Mouse (Mus musculus): ENCODE measurements around the gene Ap2a2. TPM values are rescaled to one million over a fixed set of nuclear protein-coding genes. Genes with fewer than 3 reads are reported as not detected.

Ap2a2 gene
- polyA plus RNA-seq, 2 experiments, result 39.5 to 71.6 TPM

- Histone ChIP-seq H3K36me3 (ENCODE audit: control insufficient read depth, insufficient read depth, low read length) (peaks cover 77% of the 10 kb centered on the region), H3K4me2 (replicated peaks; ENCODE audit: low read depth, low read length, severe bottlenecking) (no peak overlapping the region), H3K4me3 (replicated peaks; ENCODE audit: low read length) (no peak overlapping the region), H3K9ac (ENCODE audit: low read depth, low read length, severe bottlenecking) (no peak overlapping the region), H3K4me1 (ENCODE audit: control insufficient read depth, insufficient read depth, low read length) (no peaks in the 10 kb centered on the region), H3K9me3 (ENCODE audit: control insufficient read depth, low read length) (no peaks in the 10 kb centered on the region), H3K27ac (replicated peaks; ENCODE audit: low read depth, low read length) (no peak overlapping the region), H3K27me3 (ENCODE audit: control insufficient read depth, insufficient read depth, low read length) (no peaks in the 10 kb centered on the region)
- TF ChIP-seq POLR2A (IDR thresholded peaks at IDR 0.05; ENCODE audit: borderline replicate concordance, extremely low read depth, insufficient read depth, insufficient read length), result no peak
- WGBS, result 60% methylated on average over 11 of the region's 11 CpGs
- DNase-seq (ENCODE audit: low spot score) (no peak), ATAC-seq (ENCODE audit: low FRiP score, low read depth) (no peak)
Observed at GRCm38 (mm10) chr7:141609719-141610514, 47.9 kb downstream of the Ap2a2 start.

GRCm38 (mm10) chr7:141611711-141612370 lies 49.9 kb downstream of the Ap2a2 start:
- Histone ChIP-seq H3K4me3 (replicated peaks; ENCODE audit: low read length) (no peak overlapping the region), H3K27me3 (ENCODE audit: control insufficient read depth, insufficient read depth, low read length) (no peaks in the 10 kb centered on the region), H3K9me3 (ENCODE audit: control insufficient read depth, low read length) (no peaks in the 10 kb centered on the region), H3K4me2 (replicated peaks; ENCODE audit: low read depth, low read length, severe bottlenecking) (no peak overlapping the region), H3K4me1 (ENCODE audit: control insufficient read depth, insufficient read depth, low read length) (no peaks in the 10 kb centered on the region), H3K36me3 (ENCODE audit: control insufficient read depth, insufficient read depth, low read length) (peaks cover 77% of the 10 kb centered on the region), H3K27ac (replicated peaks; ENCODE audit: low read depth, low read length) (no peak overlapping the region), H3K9ac (ENCODE audit: low read depth, low read length, severe bottlenecking) (no peak overlapping the region; the same call in 1 of the 2 replicates)
- DNase-seq (ENCODE audit: low spot score), result peak; percentile 13
- no peak for ATAC-seq (ENCODE audit: low FRiP score, low read depth)
- TF ChIP-seq POLR2A (IDR thresholded peaks at IDR 0.05; ENCODE audit: borderline replicate concordance, extremely low read depth, insufficient read depth, insufficient read length), result no peak
- WGBS, result 64% methylated on average over 8 of the region's 8 CpGs

- H3K4me1 ChIP-seq (ENCODE audit: control insufficient read depth, insufficient read depth, low read length), result no peaks in the 10 kb centered on the region
- no peak overlapping the region for H3K4me3 ChIP-seq (replicated peaks; ENCODE audit: low read length)
- no peak overlapping the region for H3K4me2 ChIP-seq (replicated peaks; ENCODE audit: low read depth, low read length, severe bottlenecking)
- TF ChIP-seq POLR2A (IDR thresholded peaks at IDR 0.05; ENCODE audit: borderline replicate concordance, extremely low read depth, insufficient read depth, insufficient read length), result no peak
- no peaks in the 10 kb centered on the region for H3K9me3 ChIP-seq (ENCODE audit: control insufficient read depth, low read length)
- DNase-seq (ENCODE audit: low spot score), result no peak
- ATAC-seq (ENCODE audit: low FRiP score, low read depth), result no peak
- H3K27me3 ChIP-seq (ENCODE audit: control insufficient read depth, insufficient read depth, low read length), result no peaks in the 10 kb centered on the region
- peaks cover 71% of the 10 kb centered on the region for H3K36me3 ChIP-seq (ENCODE audit: control insufficient read depth, insufficient read depth, low read length)
- 82% methylated on average over 18 of the region's 18 CpGs for WGBS
- no peak overlapping the region for H3K9ac ChIP-seq (ENCODE audit: low read depth, low read length, severe bottlenecking)
- no peak overlapping the region for H3K27ac ChIP-seq (replicated peaks; ENCODE audit: low read depth, low read length)
Observed at GRCm38 (mm10) chr7:141612371-141612760, 50.4 kb downstream of the Ap2a2 start.

GRCm38 (mm10) chr7:141612791-141613190 lies 50.8 kb downstream of the Ap2a2 start:
- no peaks in the 10 kb centered on the region for H3K9me3 ChIP-seq (ENCODE audit: control insufficient read depth, low read length)
- H3K36me3 ChIP-seq (ENCODE audit: control insufficient read depth, insufficient read depth, low read length), result peaks cover 69% of the 10 kb centered on the region
- DNase-seq (ENCODE audit: low spot score), result no peak
- H3K9ac ChIP-seq (ENCODE audit: low read depth, low read length, severe bottlenecking), result no peak overlapping the region
- 65% methylated on average over 13 of the region's 13 CpGs for WGBS
- H3K27me3 ChIP-seq (ENCODE audit: control insufficient read depth, insufficient read depth, low read length), result no peaks in the 10 kb centered on the region
- no peak overlapping the region for H3K4me3 ChIP-seq (replicated peaks; ENCODE audit: low read length)
- ATAC-seq (ENCODE audit: low FRiP score, low read depth), result no peak
- no peak overlapping the region for H3K27ac ChIP-seq (replicated peaks; ENCODE audit: low read depth, low read length)
- no peaks in the 10 kb centered on the region for H3K4me1 ChIP-seq (ENCODE audit: control insufficient read depth, insufficient read depth, low read length)
- TF ChIP-seq POLR2A (IDR thresholded peaks at IDR 0.05; ENCODE audit: borderline replicate concordance, extremely low read depth, insufficient read depth, insufficient read length), result no peak
- H3K4me2 ChIP-seq (replicated peaks; ENCODE audit: low read depth, low read length, severe bottlenecking), result no peak overlapping the region

GRCm38 (mm10) chr7:141614329-141614832 lies 52.4 kb downstream of the Ap2a2 start:
- peaks cover 82% of the 10 kb centered on the region for H3K36me3 ChIP-seq (ENCODE audit: control insufficient read depth, insufficient read depth, low read length)
- WGBS, result 86% methylated on average over 5 of the region's 5 CpGs
- DNase-seq (ENCODE audit: low spot score) (no peak), ATAC-seq (ENCODE audit: low FRiP score, low read depth) (no peak)
- H3K4me1 ChIP-seq (ENCODE audit: control insufficient read depth, insufficient read depth, low read length), result no peaks in the 10 kb centered on the region
- H3K9ac ChIP-seq (ENCODE audit: low read depth, low read length, severe bottlenecking), result no peak overlapping the region
- H3K27me3 ChIP-seq (ENCODE audit: control insufficient read depth, insufficient read depth, low read length), result no peaks in the 10 kb centered on the region
- H3K27ac ChIP-seq (replicated peaks; ENCODE audit: low read depth, low read length), result no peak overlapping the region
- H3K4me2 ChIP-seq (replicated peaks; ENCODE audit: low read depth, low read length, severe bottlenecking), result no peak overlapping the region
- no peaks in the 10 kb centered on the region for H3K9me3 ChIP-seq (ENCODE audit: control insufficient read depth, low read length)
- no peak overlapping the region for H3K4me3 ChIP-seq (replicated peaks; ENCODE audit: low read length)
- TF ChIP-seq POLR2A (IDR thresholded peaks at IDR 0.05; ENCODE audit: borderline replicate concordance, extremely low read depth, insufficient read depth, insufficient read length), result no peak

All from limb, embryonic 14.5 days (tissue).